Mouse (Mus musculus): ENCODE data around the gene St8sia1. TPM values are rescaled to one million over a fixed set of nuclear protein-coding genes. Genes with fewer than 3 reads are reported as not detected.
"Not testable (repeated sequence)": the region's sequence is repeated elsewhere in the genome, so short reads cannot be mapped to it uniquely, and the experiment has no call there.

Gene St8sia1
- 0.19 and 0.23 TPM in 2 replicates for polyA plus RNA-seq (2015; fragmentation: Nextera tagmentation; extraction: Ambion mirVana)

GRCm38 (mm10) chr6:142964076-142964530 is at the start of gene St8sia1:
St8sia1 (minus strand) TSS chr6:142964452.
- Histone ChIP-seq H3K27me3 (ENCODE audit: control insufficient read depth, insufficient read depth, low read length) (no peaks in the 10 kb centered on the region; the same call in 1 of the 2 replicates), H3K9ac (ENCODE audit: low read length) (peak within 1 kb of the TSS; percentile 18), H3K4me3 (ENCODE audit: low read depth, low read length) (peak within 1 kb of the TSS; percentile 48), H3K36me3 (ENCODE audit: control insufficient read depth, insufficient read depth, low read length) (no peaks in the 10 kb centered on the region), H3K4me2 (replicated peaks; ENCODE audit: low read depth) (peak within 1 kb of the TSS; percentile 89), H3K4me1 (replicated peaks; ENCODE audit: control insufficient read depth, insufficient read depth) (no peaks in the 10 kb centered on the region), H3K27ac (replicated peaks) (no peak within 1 kb of the TSS), H3K9me3 (ENCODE audit: control insufficient read depth, low read length) (no peaks in the 10 kb centered on the region)
- DNase-seq (ENCODE audit: low spot score), result peak; percentile 19
- peak; percentile 43 for ATAC-seq (ENCODE audit: low FRiP score, low TSS enrichment)
- TF ChIP-seq EP300 (optimal IDR thresholded peaks at IDR 0.05) (no peak), CTCF (IDR thresholded peaks at IDR 0.05; ENCODE audit: low read depth) (no peak)
- under 1% methylated on average over 39 of the region's 45 CpGs for WGBS

DNA sequence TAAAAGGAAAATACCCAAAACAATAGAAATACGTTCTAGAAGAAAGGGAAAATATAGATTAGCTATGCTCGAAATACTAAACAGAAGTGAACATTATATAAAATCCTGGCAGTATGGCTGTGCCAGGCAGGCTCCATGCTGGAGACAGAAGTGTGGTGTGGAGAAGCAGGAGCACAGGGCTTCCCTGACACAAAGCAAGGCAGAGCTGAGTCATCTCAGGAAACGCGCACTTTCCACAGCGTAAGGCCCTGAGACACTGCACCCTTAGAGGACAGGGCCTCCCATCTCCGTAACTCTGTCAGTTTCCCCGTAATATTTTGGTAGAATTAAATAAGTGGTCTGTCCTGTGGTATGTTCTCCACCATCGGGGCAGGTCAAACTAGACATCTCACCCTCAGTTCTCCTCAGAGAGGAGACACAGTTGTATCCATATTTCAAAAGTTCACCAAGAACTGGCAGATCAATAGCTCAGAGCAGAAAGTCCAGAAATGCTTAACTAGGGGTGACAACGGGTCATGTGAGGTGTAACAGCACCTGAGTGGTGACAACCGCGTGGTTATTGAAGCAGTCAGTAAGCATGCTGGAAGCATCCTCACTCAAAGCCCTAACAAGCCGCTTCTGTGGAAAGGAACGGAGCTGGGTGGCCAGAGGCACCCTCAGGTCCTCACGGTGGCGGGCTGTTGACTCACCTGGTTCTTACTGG is 48.4 kb upstream of the St8sia1 start:
- TF ChIP-seq CTCF (IDR thresholded peaks at IDR 0.05; ENCODE audit: low read depth), result no peak
- TF ChIP-seq EP300 (optimal IDR thresholded peaks at IDR 0.05), result no peak
- H3K4me2 ChIP-seq (replicated peaks; ENCODE audit: low read depth), result no peak overlapping the region
- 91% methylated on average over 15 of the region's 15 CpGs for WGBS
- peaks cover 8% of the 10 kb centered on the region for H3K36me3 ChIP-seq (ENCODE audit: control insufficient read depth, insufficient read depth, low read length)
- no peak overlapping the region for H3K9ac ChIP-seq (ENCODE audit: low read length)
- ATAC-seq (ENCODE audit: low FRiP score, low TSS enrichment) (no peak), DNase-seq (ENCODE audit: low spot score) (no peak)
- H3K4me1 ChIP-seq (replicated peaks; ENCODE audit: control insufficient read depth, insufficient read depth), result no peaks in the 10 kb centered on the region
- no peaks in the 10 kb centered on the region for H3K9me3 ChIP-seq (ENCODE audit: control insufficient read depth, low read length)
- H3K27ac ChIP-seq (replicated peaks), result no peak overlapping the region
- H3K4me3 ChIP-seq (ENCODE audit: low read depth, low read length), result no peak overlapping the region
- no peaks in the 10 kb centered on the region for H3K27me3 ChIP-seq (ENCODE audit: control insufficient read depth, insufficient read depth, low read length)

- DNase-seq (ENCODE audit: low spot score) (no peak), ATAC-seq (ENCODE audit: low FRiP score, low TSS enrichment) (no peak)
- Histone ChIP-seq H3K4me2 (replicated peaks; ENCODE audit: low read depth) (no peak overlapping the region), H3K9me3 (ENCODE audit: control insufficient read depth, low read length) (no peaks in the 10 kb centered on the region), H3K27ac (replicated peaks) (no peak overlapping the region), H3K4me3 (ENCODE audit: low read depth, low read length) (no peak overlapping the region), H3K36me3 (ENCODE audit: control insufficient read depth, insufficient read depth, low read length) (peaks cover 4% of the 10 kb centered on the region; the same call in 1 of the 2 replicates), H3K27me3 (ENCODE audit: control insufficient read depth, insufficient read depth, low read length) (no peaks in the 10 kb centered on the region), H3K9ac (ENCODE audit: low read length) (no peak overlapping the region), H3K4me1 (replicated peaks; ENCODE audit: control insufficient read depth, insufficient read depth) (no peaks in the 10 kb centered on the region)
- no peak for TF ChIP-seq EP300 (optimal IDR thresholded peaks at IDR 0.05)
- TF ChIP-seq CTCF (IDR thresholded peaks at IDR 0.05; ENCODE audit: low read depth), result no peak
- 73% methylated on average over 5 of the region's 5 CpGs for WGBS
These were observed 44.6 kb upstream of the St8sia1 start for GRCm38 (mm10) chr6:143008865-143009264.

DNA sequence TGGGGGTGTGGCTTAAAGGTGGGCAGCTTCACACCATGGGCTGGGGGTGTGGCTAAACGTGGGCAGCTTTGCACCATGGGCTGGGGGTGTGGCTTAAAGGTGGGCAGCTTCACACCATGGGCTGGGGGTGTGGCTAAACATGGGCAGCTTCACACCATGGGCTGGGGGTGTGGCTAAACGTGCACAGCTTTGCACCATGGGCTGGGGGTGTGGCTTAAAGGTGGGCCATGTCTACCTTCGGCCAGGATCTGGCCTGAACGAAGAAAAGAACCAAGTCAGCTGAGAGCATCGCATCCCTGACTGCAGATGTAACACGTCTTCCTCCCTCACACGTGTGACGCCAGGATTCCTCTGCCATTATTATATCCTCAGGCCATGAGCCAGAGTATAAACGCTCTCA is 41.0 kb upstream of the St8sia1 start:
- 90% methylated on average over 9 of the region's 9 CpGs for WGBS
- not testable (repeated sequence) for H3K27ac ChIP-seq (replicated peaks); H3K4me2 ChIP-seq (replicated peaks; ENCODE audit: low read depth); H3K9me3 ChIP-seq (ENCODE audit: control insufficient read depth, low read length); H3K27me3 ChIP-seq (ENCODE audit: control insufficient read depth, insufficient read depth, low read length); H3K4me1 ChIP-seq (replicated peaks; ENCODE audit: control insufficient read depth, insufficient read depth); ATAC-seq (ENCODE audit: low FRiP score, low TSS enrichment); H3K9ac ChIP-seq (ENCODE audit: low read length); DNase-seq (ENCODE audit: low spot score); H3K4me3 ChIP-seq (ENCODE audit: low read depth, low read length); H3K36me3 ChIP-seq (ENCODE audit: control insufficient read depth, insufficient read depth, low read length)

DNA sequence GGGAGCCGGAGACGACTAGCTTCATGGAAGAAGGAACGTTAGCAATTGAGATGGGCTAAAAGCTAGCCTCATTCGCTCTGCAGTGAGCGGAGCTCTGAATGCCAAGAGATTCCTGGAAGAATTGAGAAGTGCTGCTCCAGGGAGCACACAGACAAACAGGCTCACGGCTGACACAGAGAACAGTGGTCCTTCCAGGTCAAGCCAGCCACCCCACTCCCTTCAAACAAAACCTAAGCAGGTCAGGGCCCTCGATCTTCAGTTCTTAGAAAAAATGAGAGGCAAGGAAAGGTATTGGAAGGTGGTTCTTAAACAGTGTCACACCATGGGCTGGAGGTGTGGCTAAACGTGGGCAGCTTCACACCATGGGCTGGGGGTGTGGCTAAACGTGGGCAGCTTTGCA is 40.5 kb upstream of the St8sia1 start:
- no peak for ATAC-seq (ENCODE audit: low FRiP score, low TSS enrichment)
- WGBS, result 74% methylated on average over 9 of the region's 9 CpGs
- Histone ChIP-seq H3K9ac (ENCODE audit: low read length) (no peak overlapping the region), H3K9me3 (ENCODE audit: control insufficient read depth, low read length) (no peaks in the 10 kb centered on the region), H3K4me2 (replicated peaks; ENCODE audit: low read depth) (no peak overlapping the region), H3K27me3 (ENCODE audit: control insufficient read depth, insufficient read depth, low read length) (no peaks in the 10 kb centered on the region), H3K36me3 (ENCODE audit: control insufficient read depth, insufficient read depth, low read length) (no peaks in the 10 kb centered on the region), H3K4me3 (ENCODE audit: low read depth, low read length) (no peak overlapping the region), H3K4me1 (replicated peaks; ENCODE audit: control insufficient read depth, insufficient read depth) (no peaks in the 10 kb centered on the region), H3K27ac (replicated peaks) (no peak overlapping the region)
- DNase-seq (ENCODE audit: low spot score), result no peak
- TF ChIP-seq CTCF (IDR thresholded peaks at IDR 0.05; ENCODE audit: low read depth), result no peak
- no peak for TF ChIP-seq EP300 (optimal IDR thresholded peaks at IDR 0.05)

- WGBS, result 47% methylated on average over 12 of the region's 12 CpGs
- H3K9ac ChIP-seq (ENCODE audit: low read length), result no peak overlapping the region
- no peaks in the 10 kb centered on the region for H3K27me3 ChIP-seq (ENCODE audit: control insufficient read depth, insufficient read depth, low read length)
- TF ChIP-seq EP300 (optimal IDR thresholded peaks at IDR 0.05) (no peak), CTCF (IDR thresholded peaks at IDR 0.05; ENCODE audit: low read depth) (no peak)
- H3K9me3 ChIP-seq (ENCODE audit: control insufficient read depth, low read length), result no peaks in the 10 kb centered on the region
- no peaks in the 10 kb centered on the region for H3K36me3 ChIP-seq (ENCODE audit: control insufficient read depth, insufficient read depth, low read length)
- ATAC-seq (ENCODE audit: low FRiP score, low TSS enrichment) (no peak), DNase-seq (ENCODE audit: low spot score) (no peak)
- H3K27ac ChIP-seq (replicated peaks), result no peak overlapping the region
- H3K4me2 ChIP-seq (replicated peaks; ENCODE audit: low read depth), result no peak overlapping the region
- no peak overlapping the region for H3K4me3 ChIP-seq (ENCODE audit: low read depth, low read length)
- H3K4me1 ChIP-seq (replicated peaks; ENCODE audit: control insufficient read depth, insufficient read depth), result peaks cover 2% of the 10 kb centered on the region; the same call in 1 of the 2 replicates
These were observed 34.2 kb upstream of the St8sia1 start for GRCm38 (mm10) chr6:142998221-142998999.

Measured in stomach, postnatal 0 days (tissue).